Mouse (Mus musculus): ENCODE data around the gene Dazap1. TPM values are rescaled to one million over a fixed set of nuclear protein-coding genes. Genes with fewer than 3 reads are reported as not detected.

Dazap1 gene
- polyA plus RNA-seq, 1 experiment from 2014 or later = 55.6 TPM

DNA sequence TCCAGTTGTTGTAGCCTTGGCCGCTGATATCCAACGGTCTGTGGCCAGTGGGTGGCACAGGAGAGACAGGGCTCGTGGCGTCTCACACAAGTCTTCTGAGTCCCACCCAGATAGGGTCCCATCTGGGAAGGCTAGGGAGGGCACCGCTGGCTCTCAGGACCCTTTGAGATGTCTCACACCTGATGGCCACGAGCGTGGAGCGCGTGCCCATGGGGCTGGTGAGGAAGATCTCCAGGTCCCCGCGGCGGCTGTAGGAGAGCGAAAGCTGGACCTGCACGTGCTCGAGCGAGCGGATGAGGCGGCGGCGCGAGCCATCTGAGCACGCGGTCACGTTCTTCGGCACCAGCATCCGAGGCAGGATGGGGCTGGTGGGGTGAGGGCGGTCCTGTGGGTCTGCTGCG is 61.5 kb downstream of the Dazap1 start:
- peak overlapping the region; percentile 4 for H3K9ac ChIP-seq (ENCODE audit: low read length)
- WGBS = 6% methylated on average over 28 of the region's 28 CpGs
- H3K4me2 ChIP-seq (ENCODE audit: low read depth, severe bottlenecking) = peak overlapping the region; percentile 89
- peak; percentile 51 for DNase-seq (ENCODE audit: low spot score)
- H3K27ac ChIP-seq (replicated peaks; ENCODE audit: low read depth, low read length) = no peak overlapping the region
- peaks cover 3% of the 10 kb centered on the region; the same call in 1 of the 2 replicates for H3K36me3 ChIP-seq (ENCODE audit: control insufficient read depth, insufficient read depth, low read length)
- peak overlapping the region; percentile 51 for H3K4me3 ChIP-seq (ENCODE audit: low read depth, low read length)
- ATAC-seq (ENCODE audit: insufficient number of reproducible peaks, low FRiP score, low TSS enrichment, low read depth) = no peak
- no peaks in the 10 kb centered on the region for H3K9me3 ChIP-seq (ENCODE audit: control insufficient read depth, low read length)
- H3K27me3 ChIP-seq (ENCODE audit: control insufficient read depth, insufficient read depth, low read length) = no peaks in the 10 kb centered on the region
- peaks cover 13% of the 10 kb centered on the region for H3K4me1 ChIP-seq (ENCODE audit: control insufficient read depth, insufficient read depth, low read length)

DNA sequence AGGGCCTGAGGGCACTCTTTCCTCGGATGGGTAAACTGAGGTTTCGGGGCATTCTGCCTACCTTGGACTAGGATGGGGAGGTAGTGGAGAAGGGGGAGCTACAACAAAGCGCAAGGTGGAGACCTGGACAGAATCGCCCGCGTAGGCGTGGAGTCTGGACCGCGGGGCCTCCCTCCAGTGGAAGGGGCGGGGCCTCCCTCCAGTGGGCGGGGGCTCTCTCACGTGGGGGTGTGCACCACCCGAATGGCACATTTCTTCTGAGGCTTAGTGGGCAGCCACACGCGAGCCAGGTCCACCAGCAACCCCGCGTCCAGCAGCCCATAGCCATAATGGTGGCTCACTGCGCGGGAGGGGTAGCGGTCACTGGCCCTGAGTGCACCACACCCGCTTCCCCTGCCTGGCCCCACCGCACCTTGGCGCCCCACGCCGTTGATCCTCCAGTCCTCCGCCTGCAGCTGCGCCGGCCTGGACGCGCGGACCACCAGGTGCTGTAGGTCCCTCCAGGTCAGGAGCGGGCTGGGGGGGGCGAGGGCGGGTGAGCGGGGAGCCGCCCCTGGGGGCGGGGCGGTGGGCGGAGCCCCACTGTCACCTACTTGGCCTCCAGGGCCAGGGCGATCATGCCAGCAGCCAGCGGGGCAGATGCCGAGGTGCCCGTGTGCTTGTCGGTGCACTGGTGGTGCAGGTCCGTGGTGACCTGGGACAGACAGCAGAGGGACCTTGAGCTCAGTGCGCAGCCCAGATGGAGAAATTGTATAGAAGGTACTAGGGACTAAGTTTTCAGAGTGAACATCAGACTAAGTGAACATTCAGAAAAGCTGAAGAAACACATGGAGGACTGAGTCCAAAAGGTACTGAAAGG is 62.2 kb downstream of the Dazap1 start:
- DNase-seq (ENCODE audit: low spot score) (peak; percentile 67), ATAC-seq (ENCODE audit: insufficient number of reproducible peaks, low FRiP score, low TSS enrichment, low read depth) (peak; percentile 28; the same call in 1 of the 2 replicates)
- no peak overlapping the region for H3K27ac ChIP-seq (replicated peaks; ENCODE audit: low read depth, low read length)
- peaks cover 13% of the 10 kb centered on the region for H3K4me1 ChIP-seq (ENCODE audit: control insufficient read depth, insufficient read depth, low read length)
- peak overlapping the region; percentile 51 for H3K4me3 ChIP-seq (ENCODE audit: low read depth, low read length)
- H3K4me2 ChIP-seq (ENCODE audit: low read depth, severe bottlenecking) = peak overlapping the region; percentile 89
- no peaks in the 10 kb centered on the region; the same call in 1 of the 2 replicates for H3K36me3 ChIP-seq (ENCODE audit: control insufficient read depth, insufficient read depth, low read length)
- H3K27me3 ChIP-seq (ENCODE audit: control insufficient read depth, insufficient read depth, low read length) = no peaks in the 10 kb centered on the region; the same call in 1 of the 2 replicates
- WGBS = 2% methylated on average over 46 of the region's 46 CpGs
- no peaks in the 10 kb centered on the region for H3K9me3 ChIP-seq (ENCODE audit: control insufficient read depth, low read length)
- peak overlapping the region; percentile 4 for H3K9ac ChIP-seq (ENCODE audit: low read length)

DNA sequence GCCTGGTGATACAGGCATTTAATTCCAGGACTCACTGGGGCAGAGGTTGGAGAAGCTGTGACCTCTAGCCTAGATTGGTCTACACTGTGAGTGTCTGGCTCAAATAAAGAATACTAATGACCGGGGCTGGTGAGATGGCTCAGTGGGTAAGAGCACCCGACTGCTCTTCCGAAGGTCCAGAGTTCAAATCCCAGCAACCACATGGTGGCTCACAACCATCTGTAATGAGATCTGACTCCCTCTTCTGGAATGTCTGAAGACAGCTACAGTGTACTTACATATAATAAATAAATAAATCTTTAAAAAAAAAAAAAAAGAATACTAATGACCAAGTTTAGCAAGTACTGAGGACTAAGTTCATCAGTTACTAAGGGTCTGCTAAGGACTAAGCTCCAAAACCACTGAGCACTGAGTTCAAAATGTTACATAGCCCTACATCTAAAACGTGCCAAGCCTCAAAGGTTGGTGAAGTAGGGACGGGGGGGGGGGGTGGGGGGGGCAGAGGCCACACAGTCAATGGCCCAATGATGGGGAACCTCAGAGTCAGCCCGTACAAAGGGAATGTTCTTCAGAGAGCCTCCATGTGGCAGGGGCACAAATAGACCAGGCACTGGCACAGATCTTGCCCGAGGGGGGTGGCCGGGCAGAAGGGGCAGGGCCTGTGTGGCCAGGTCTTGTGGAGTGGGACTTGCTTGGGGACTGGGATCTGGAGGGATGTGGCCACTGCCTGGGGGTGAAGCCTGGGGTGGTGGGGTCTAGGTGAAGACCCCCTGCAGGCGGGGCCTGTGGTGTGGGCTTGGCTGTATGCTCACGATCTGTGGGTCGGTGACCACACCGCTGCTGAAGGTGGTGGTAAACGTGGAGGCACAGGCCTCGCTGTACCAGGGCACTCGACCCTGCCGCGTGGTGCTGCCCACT is 63.1 kb downstream of the Dazap1 start:
- DNase-seq (ENCODE audit: low spot score) (no peak), ATAC-seq (ENCODE audit: insufficient number of reproducible peaks, low FRiP score, low TSS enrichment, low read depth) (no peak)
- H3K9ac ChIP-seq (ENCODE audit: low read length) = no peak overlapping the region
- no peaks in the 10 kb centered on the region for H3K36me3 ChIP-seq (ENCODE audit: control insufficient read depth, insufficient read depth, low read length)
- H3K4me1 ChIP-seq (ENCODE audit: control insufficient read depth, insufficient read depth, low read length) = peaks cover 14% of the 10 kb centered on the region
- peak overlapping the region; percentile 51 for H3K4me3 ChIP-seq (ENCODE audit: low read depth, low read length)
- H3K27me3 ChIP-seq (ENCODE audit: control insufficient read depth, insufficient read depth, low read length) = no peaks in the 10 kb centered on the region; the same call in 1 of the 2 replicates
- peak overlapping the region; percentile 89 for H3K4me2 ChIP-seq (ENCODE audit: low read depth, severe bottlenecking)
- WGBS = 76% methylated on average over 17 of the region's 17 CpGs
- H3K9me3 ChIP-seq (ENCODE audit: control insufficient read depth, low read length) = no peaks in the 10 kb centered on the region
- H3K27ac ChIP-seq (replicated peaks; ENCODE audit: low read depth, low read length) = no peak overlapping the region

DNA sequence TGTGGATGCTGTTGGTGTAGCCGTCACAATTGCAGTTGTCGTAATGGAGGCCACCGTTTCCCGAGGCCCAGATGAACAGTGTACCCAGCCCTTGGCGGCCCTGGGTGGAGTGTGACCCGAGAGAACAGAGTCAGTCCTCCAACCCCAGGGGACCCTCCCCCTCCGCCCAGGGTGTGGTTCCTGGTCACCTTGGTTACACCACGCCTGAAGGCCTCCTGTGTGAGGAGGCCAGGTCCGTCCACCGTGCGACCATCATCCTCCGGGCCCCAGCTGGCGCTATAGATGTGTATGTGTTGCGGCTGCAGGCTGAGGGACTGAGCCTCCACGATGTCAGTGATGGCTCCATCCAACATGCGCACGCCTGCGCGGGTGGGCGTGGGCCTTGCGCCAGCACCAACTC is 63.8 kb downstream of the Dazap1 start:
- no peak for ATAC-seq (ENCODE audit: insufficient number of reproducible peaks, low FRiP score, low TSS enrichment, low read depth)
- no peaks in the 10 kb centered on the region; the same call in 1 of the 2 replicates for H3K27me3 ChIP-seq (ENCODE audit: control insufficient read depth, insufficient read depth, low read length)

DNA sequence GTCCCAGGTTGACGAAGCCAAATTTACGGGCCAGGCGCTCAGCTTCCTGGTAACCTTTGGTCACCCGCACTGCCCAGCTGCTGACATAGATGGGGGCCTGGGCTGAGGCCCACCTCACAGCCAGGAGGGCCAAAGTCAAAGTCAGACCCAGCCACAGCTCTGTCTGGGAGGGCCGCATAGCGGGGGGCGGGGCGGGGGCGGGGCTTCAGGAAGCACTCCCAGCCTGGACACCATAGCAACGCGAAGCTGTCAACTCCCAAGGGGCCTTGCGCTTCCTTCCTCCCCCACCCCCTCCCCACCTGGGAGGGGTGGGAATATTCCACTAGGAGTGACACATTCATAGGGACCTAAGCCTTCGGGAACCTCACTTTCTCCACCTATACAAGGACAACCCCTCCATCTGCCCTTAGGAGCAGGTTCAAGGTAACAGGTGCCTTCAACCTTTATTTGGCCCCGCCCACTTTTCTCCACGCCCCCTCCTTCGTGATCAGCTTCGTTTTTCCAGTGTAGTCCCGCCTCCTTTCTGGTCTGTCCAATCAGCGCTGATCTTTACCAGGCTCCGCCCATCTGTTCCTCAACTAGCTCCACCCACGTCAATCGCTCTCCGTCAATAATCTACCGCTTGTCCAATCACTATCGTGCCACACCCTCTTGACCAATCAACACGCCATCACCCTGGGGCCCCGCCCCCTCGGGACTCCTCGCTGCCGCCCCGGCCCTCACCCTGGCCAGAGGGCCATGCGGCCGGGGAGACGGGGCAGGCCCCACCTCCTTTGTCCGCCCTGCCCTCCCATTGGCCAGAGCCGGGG is 68.2 kb downstream of the Dazap1 start, which contains the start of the genes Pcsk4 and Reep6:
TSS of gene Pcsk4 (minus strand) at position 226 of the 809 bp plus-strand sequence.
TSS of gene Reep6 (plus strand) at position 681 of the 809 bp plus-strand sequence.
- DNase-seq (ENCODE audit: low spot score) (peak; percentile 95), ATAC-seq (ENCODE audit: insufficient number of reproducible peaks, low FRiP score, low TSS enrichment, low read depth) (peak; percentile 90)
- H3K36me3 ChIP-seq (ENCODE audit: control insufficient read depth, insufficient read depth, low read length) = no peaks in the 10 kb centered on the region
- peak within 1 kb of the TSS; percentile 50; the same call in 1 of the 2 replicates for H3K9ac ChIP-seq (ENCODE audit: low read length)
- H3K27me3 ChIP-seq (ENCODE audit: control insufficient read depth, insufficient read depth, low read length) = peaks cover 3% of the 10 kb centered on the region; the same call in 1 of the 2 replicates
- WGBS = 5% methylated on average over 36 of the region's 36 CpGs
- peaks cover 13% of the 10 kb centered on the region for H3K4me1 ChIP-seq (ENCODE audit: control insufficient read depth, insufficient read depth, low read length)
- peak within 1 kb of the TSS; percentile 88 for H3K4me2 ChIP-seq (ENCODE audit: low read depth, severe bottlenecking)
- H3K9me3 ChIP-seq (ENCODE audit: control insufficient read depth, low read length) = no peaks in the 10 kb centered on the region
- H3K4me3 ChIP-seq (ENCODE audit: low read depth, low read length) = peak within 1 kb of the TSS; percentile 42
- no peak within 1 kb of the TSS for H3K27ac ChIP-seq (replicated peaks; ENCODE audit: low read depth, low read length)

More for the DNA sequence above, 63.8 kb downstream of the Dazap1 start:
- Histone ChIP-seq H3K36me3 (ENCODE audit: control insufficient read depth, insufficient read depth, low read length) (no peaks in the 10 kb centered on the region), H3K4me1 (ENCODE audit: control insufficient read depth, insufficient read depth, low read length) (peaks cover 14% of the 10 kb centered on the region), H3K4me2 (ENCODE audit: low read depth, severe bottlenecking) (no peak overlapping the region), H3K9me3 (ENCODE audit: control insufficient read depth, low read length) (no peaks in the 10 kb centered on the region), H3K4me3 (ENCODE audit: low read depth, low read length) (no peak overlapping the region), H3K27ac (replicated peaks; ENCODE audit: low read depth, low read length) (no peak overlapping the region), H3K9ac (ENCODE audit: low read length) (no peak overlapping the region)
- WGBS = 81% methylated on average over 21 of the region's 21 CpGs
- DNase-seq (ENCODE audit: low spot score) = no peak

DNA sequence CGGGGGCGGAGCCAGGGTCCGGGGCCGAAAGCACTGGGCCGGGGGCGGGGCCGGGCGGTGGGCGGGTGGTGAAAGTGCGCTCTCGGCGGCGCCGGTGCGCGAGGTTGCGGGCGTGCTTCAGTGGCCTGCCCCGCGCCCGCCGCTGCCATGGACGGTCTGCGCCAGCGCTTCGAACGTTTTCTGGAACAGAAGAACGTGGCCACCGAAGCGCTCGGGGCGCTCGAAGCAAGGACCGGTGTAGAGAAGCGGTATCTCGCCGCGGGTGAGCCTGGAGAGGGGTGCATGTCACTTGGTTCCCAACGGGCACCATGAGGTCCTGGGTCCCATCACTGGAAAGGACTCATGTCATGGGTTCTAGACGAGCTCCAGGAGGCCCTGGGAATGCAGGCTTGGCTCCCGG is 68.8 kb downstream of the Dazap1 start:
- peak overlapping the region; percentile 88 for H3K4me2 ChIP-seq (ENCODE audit: low read depth, severe bottlenecking)
- ATAC-seq (ENCODE audit: insufficient number of reproducible peaks, low FRiP score, low TSS enrichment, low read depth) (no peak), DNase-seq (ENCODE audit: low spot score) (no peak)
- peaks cover 3% of the 10 kb centered on the region; the same call in 1 of the 2 replicates for H3K27me3 ChIP-seq (ENCODE audit: control insufficient read depth, insufficient read depth, low read length)
- no peaks in the 10 kb centered on the region for H3K36me3 ChIP-seq (ENCODE audit: control insufficient read depth, insufficient read depth, low read length)
- no peak overlapping the region for H3K27ac ChIP-seq (replicated peaks; ENCODE audit: low read depth, low read length)
- no peaks in the 10 kb centered on the region for H3K9me3 ChIP-seq (ENCODE audit: control insufficient read depth, low read length)
- H3K9ac ChIP-seq (ENCODE audit: low read length) = peak overlapping the region; percentile 50; the same call in 1 of the 2 replicates
- H3K4me3 ChIP-seq (ENCODE audit: low read depth, low read length) = peak overlapping the region; percentile 42
- WGBS = 1% methylated on average over 39 of the region's 41 CpGs
- peaks cover 13% of the 10 kb centered on the region for H3K4me1 ChIP-seq (ENCODE audit: control insufficient read depth, insufficient read depth, low read length)

DNA sequence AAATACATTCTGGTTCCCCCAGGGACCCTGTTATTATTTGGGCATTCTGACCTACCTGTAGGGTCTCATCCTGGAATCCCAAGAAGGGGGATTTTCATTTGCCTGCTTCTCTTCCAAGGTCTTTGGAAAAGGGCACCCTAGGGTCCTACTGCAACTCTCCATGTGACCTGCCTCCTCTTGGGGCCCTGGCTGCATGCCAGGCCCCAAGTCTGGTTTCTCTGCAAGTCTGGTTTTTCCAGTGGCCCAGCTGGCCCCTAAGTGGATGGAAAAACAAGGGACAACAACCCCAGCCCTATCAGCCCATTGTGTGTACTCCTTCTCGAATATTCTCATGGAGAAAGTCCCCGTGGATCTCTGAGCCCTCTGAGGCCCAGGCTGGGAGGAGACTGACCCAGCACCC is 69.6 kb downstream of the Dazap1 start:
- no peak overlapping the region; the same call in 1 of the 2 replicates for H3K4me3 ChIP-seq (ENCODE audit: low read depth, low read length)
- 0 out of 2 replicates have a peak overlapping the region, but pooled peaks have one; percentile 50 for H3K9ac ChIP-seq (ENCODE audit: low read length)
- no peak for DNase-seq (ENCODE audit: low spot score)
- H3K27me3 ChIP-seq (ENCODE audit: control insufficient read depth, insufficient read depth, low read length) = peaks cover 3% of the 10 kb centered on the region; the same call in 1 of the 2 replicates
- H3K4me1 ChIP-seq (ENCODE audit: control insufficient read depth, insufficient read depth, low read length) = peaks cover 13% of the 10 kb centered on the region
- no peaks in the 10 kb centered on the region for H3K9me3 ChIP-seq (ENCODE audit: control insufficient read depth, low read length)
- 77% methylated on average over 2 of the region's 2 CpGs for WGBS
- H3K27ac ChIP-seq (replicated peaks; ENCODE audit: low read depth, low read length) = no peak overlapping the region
- no peak for ATAC-seq (ENCODE audit: insufficient number of reproducible peaks, low FRiP score, low TSS enrichment, low read depth)
- no peaks in the 10 kb centered on the region for H3K36me3 ChIP-seq (ENCODE audit: control insufficient read depth, insufficient read depth, low read length)
- no peak overlapping the region; the same call in 1 of the 2 replicates for H3K4me2 ChIP-seq (ENCODE audit: low read depth, severe bottlenecking)

Measured in limb, embryonic 11.5 days (tissue).